Mouse (Mus musculus) testis, adult 2 months (tissue): ENCODE data around the gene Hba-a2. TPM values are rescaled to one million over a fixed set of nuclear protein-coding genes. Genes with fewer than 3 reads are reported as not detected.

ENCODE experiments used
- H3K27ac ChIP-seq: fragments of 200-500 bp; 2 replicates; pipeline ENCODE4 v1.5.1; 2012; ENCODE audit warnings: low read depth, low read length; ENCODE audit not compliant: control insufficient read depth, insufficient read depth
- H3K27me3 ChIP-seq: fragments of 200-500 bp; 2 replicates; pipeline ENCODE4 v1.6.1; 2012; ENCODE audit warnings: mild to moderate bottlenecking, low read length, moderate library complexity; ENCODE audit not compliant: control insufficient read depth, insufficient read depth
- H3K36me3 ChIP-seq: fragments of 200-500 bp; 2 replicates; pipeline ENCODE4 v1.6.1; 2012; ENCODE audit warnings: mild to moderate bottlenecking, low read length; ENCODE audit not compliant: control insufficient read depth, insufficient read depth
- H3K4me1 ChIP-seq: fragments of 200-500 bp; 2 replicates; pipeline ENCODE4 v1.6.1; 2012; ENCODE audit warnings: low read length; ENCODE audit not compliant: control insufficient read depth, insufficient read depth
- H3K4me3 ChIP-seq: fragments of 200-500 bp; 2 replicates; pipeline ENCODE4 v1.5.1; 2012; ENCODE audit warnings: low read depth, mild to moderate bottlenecking, low read length, moderate library complexity, mixed read lengths; ENCODE audit not compliant: control insufficient read depth
- CTCF ChIP-seq: fragments of 200-500 bp; IDR thresholded peaks from 2 replicates; pipeline ENCODE4 v1.5.1; 2012; ENCODE audit warnings: low read depth, mild to moderate bottlenecking, inconsistent platforms, low read length, moderate library complexity; ENCODE audit not compliant: control insufficient read depth, insufficient read depth, insufficient replicate concordance
- POLR2A ChIP-seq: fragments of 200-500 bp; IDR thresholded peaks from 2 replicates; pipeline ENCODE4 v1.6.1; 2012; ENCODE audit warnings: low read depth, mild to moderate bottlenecking, inconsistent platforms, low read length, moderate library complexity; ENCODE audit not compliant: control insufficient read depth
- polyA plus RNA-seq: library from polyadenylated mRNA; depleted of rRNA; stranded (reverse); fragments of >200 nt; gene quantifications from 2 replicates; pipeline ENCODE4 v1.2.3, GENCODE M21; 2012; rRNA removed

Hba-a2 gene
- polyA plus RNA-seq, 1 experiment, result 88.0 TPM

DNA sequence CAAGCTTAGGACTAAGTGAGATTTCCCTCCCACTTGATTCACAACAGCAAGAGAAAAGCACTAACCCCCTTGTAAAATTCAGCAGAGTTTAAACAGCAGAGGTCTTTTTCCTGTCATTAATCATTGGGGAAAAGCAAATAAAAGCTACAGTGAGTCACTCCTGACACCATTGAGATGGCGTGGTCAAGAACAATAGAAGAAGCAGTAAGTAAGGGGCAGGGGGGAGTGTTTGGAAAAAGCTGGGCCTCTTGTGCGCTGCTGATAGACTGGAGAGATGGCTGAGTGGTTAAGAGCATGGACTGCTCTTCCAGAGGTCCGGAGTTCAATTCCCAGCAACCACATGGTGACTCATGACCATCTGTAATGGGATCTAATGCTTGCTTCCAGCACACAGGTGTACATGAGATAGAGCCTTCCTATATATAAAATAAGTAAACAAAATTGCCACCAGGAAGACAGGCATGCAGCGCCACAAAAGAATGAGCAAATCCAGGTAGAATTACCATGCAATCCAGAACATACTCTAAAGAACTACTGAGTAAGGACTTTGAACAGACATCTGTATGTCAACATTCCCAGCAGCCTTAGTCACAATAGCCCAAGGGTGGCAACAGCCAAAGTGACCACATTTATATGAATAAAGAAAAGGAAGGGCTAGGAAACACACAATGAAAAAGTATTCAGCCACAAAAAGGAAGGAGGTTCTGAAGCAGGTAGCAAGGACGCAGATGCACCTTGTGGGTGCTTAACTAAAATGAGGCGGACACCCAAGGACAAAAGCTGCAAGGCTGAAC, 49.4 kb downstream of the Hba-a2 start:
- H3K4me3 ChIP-seq, result no peak overlapping the region
- no peak overlapping the region for H3K27ac ChIP-seq
- peaks cover 10% of the 10 kb centered on the region for H3K4me1 ChIP-seq
- no peaks in the 10 kb centered on the region for H3K27me3 ChIP-seq
- H3K36me3 ChIP-seq, result no peaks in the 10 kb centered on the region
- no peak for TF ChIP-seq POLR2A
- TF ChIP-seq CTCF, result no peak

Other genes starting within 250 kb of the Hba-a2 start
- 1.6 and 2.1 TPM in 2 replicates for gene Il9r, start 96.2 kb upstream of the Hba-a2 start, polyA plus RNA-seq
- gene Snrnp25, start 91.1 kb upstream of the Hba-a2 start, polyA plus RNA-seq, result 38.8 and 39.6 TPM in 2 replicates
- gene Rhbdf1, start 74.2 kb upstream of the Hba-a2 start, polyA plus RNA-seq, result 6.8 and 9.5 TPM in 2 replicates
- 16.3 and 16.4 TPM in 2 replicates for gene Mpg, start 70.0 kb upstream of the Hba-a2 start, polyA plus RNA-seq
- gene Nprl3, start 28.8 kb upstream of the Hba-a2 start, polyA plus RNA-seq, result 61.4 and 62.8 TPM in 2 replicates
- not detected in 2 replicates for gene Hba-x, start 20.1 kb upstream of the Hba-a2 start, polyA plus RNA-seq
- 39.8 and 41.7 TPM in 2 replicates for gene Hba-a1, start 13.0 kb upstream of the Hba-a2 start, polyA plus RNA-seq
- not detected in 2 replicates for gene Hbq1b, start 9.5 kb upstream of the Hba-a2 start, polyA plus RNA-seq
- not detected in 2 replicates for gene Hbq1a, start 3.6 kb downstream of the Hba-a2 start, polyA plus RNA-seq
- gene Sh3pxd2b, start 51.3 kb downstream of the Hba-a2 start, polyA plus RNA-seq, result 0.37 and 0.48 TPM in 2 replicates
- gene Ubtd2, start 158.9 kb downstream of the Hba-a2 start, polyA plus RNA-seq, result 109 and 120 TPM in 2 replicates
- 180 and 217 TPM in 2 replicates for gene Efcab9, start 235.6 kb downstream of the Hba-a2 start, polyA plus RNA-seq
- gene Stk10, start 236.8 kb downstream of the Hba-a2 start, polyA plus RNA-seq, result 36.7 and 38.3 TPM in 2 replicates